Comparison of ENCODE assay signal across 28 mouse cellular contexts in genomic region chr5:65049880-65050279, GRCm38 (mm10). TPM values are rescaled to one million over a fixed set of nuclear protein-coding genes. Genes with fewer than 3 reads are reported as not detected.
A peak's percentile ranks its signal among the peaks of the same experiment; 100 is the strongest.
DNase-seq lines count a peak whose midpoint lies in the region; ATAC-seq and TF ChIP-seq lines count a peak whose summit lies in the region.
"Had no signal": no experiment of that assay in that cellular context is flagged by ENCODE, and none has a peak within 500 bp of the region (broad histone marks: within the 10 kb centered on the region; RNA-seq: fewer than 3 reads in every experiment).

No protein-coding gene starts in this region.

- peak; percentile 54 for DNase-seq in adrenal gland, adult 2 months
- no peak for DNase-seq in adrenal gland, postnatal 10 days
- DNase-seq in midbrain, embryonic 11.5 days (ENCODE audit: low spot score, missing footprints), result peak; percentile 77
- DNase-seq in ES-E14 (ENCODE audit: low read depth, low spot score), result no peak
- DNase-seq: B cell, adult 2 months; cerebellum, adult 11 months; cerebellum, adult 2 months; cerebellum, postnatal 10 days; cerebellum, postnatal 36 days; embryo, embryonic 11 days; gastrocnemius, postnatal 25 days; heart, adult 18-20 months; heart, postnatal 10 days; heart, postnatal 36 days; kidney, adult 18-20 months; kidney, adult 9 months had no signal

- ATAC-seq in forebrain, embryonic 13.5 days, result no peak
- no peak for ATAC-seq in forebrain, embryonic 15.5 days (replicated peaks)
- no peak for ATAC-seq in midbrain, embryonic 11.5 days (ENCODE audit: low FRiP score)
- no peak for ATAC-seq in midbrain, embryonic 16.5 days
- ATAC-seq: activated CD4-positive, CD25-positive, alpha-beta regulatory T cell, adult 4 months; forebrain, embryonic 14.5 days; inflammation-experienced regulatory T-cells, adult 6 months; intestine, embryonic 16.5 days had no signal

- peak overlapping the region; percentile 1; the same call in 1 of the 2 replicates for H3K27ac ChIP-seq in forebrain, embryonic 13.5 days
- H3K27ac ChIP-seq in forebrain, embryonic 15.5 days (replicated peaks), result no peak overlapping the region
- H3K27ac ChIP-seq in midbrain, embryonic 11.5 days (ENCODE audit: low read depth, low read length), result no peak overlapping the region
- no peak overlapping the region for H3K27ac ChIP-seq in midbrain, embryonic 16.5 days (ENCODE audit: low read length)
- H3K27ac ChIP-seq in ES-E14 (ENCODE audit: insufficient read depth, low read depth, low read length, poor library complexity, severe bottlenecking), result no peak overlapping the region
- H3K27ac ChIP-seq: forebrain, embryonic 10.5 days; heart, embryonic 15.5 days; hindbrain, embryonic 15.5 days had no signal

- peaks cover 24% of the 10 kb centered on the region for H3K4me1 ChIP-seq in forebrain, embryonic 13.5 days
- H3K4me1 ChIP-seq in forebrain, embryonic 15.5 days, result peaks cover 20% of the 10 kb centered on the region
- H3K4me1 ChIP-seq in midbrain, embryonic 11.5 days (ENCODE audit: control insufficient read depth, insufficient read depth, low read length), result no peaks in the 10 kb centered on the region
- peaks cover 12% of the 10 kb centered on the region for H3K4me1 ChIP-seq in midbrain, embryonic 16.5 days (ENCODE audit: control insufficient read depth, insufficient read depth, low read length)
- peaks cover 0 to 8% of the 10 kb centered on the region in 2 experiments; a peak in 1 of 4 replicates for H3K4me1 ChIP-seq in ES-E14 (ENCODE audit: control insufficient read depth in 2 of 2, insufficient read depth in 2 of 2, low read length in 2 of 2, poor library complexity in 1 of 2)
- H3K4me1 ChIP-seq: heart, embryonic 12.5 days had no signal

- 56% methylated on average over 5 of the region's 5 CpGs for WGBS in forebrain, embryonic 13.5 days
- 55% methylated on average over 5 of the region's 5 CpGs for WGBS in forebrain, embryonic 15.5 days
- 75% methylated on average over 5 of the region's 5 CpGs for WGBS in midbrain, embryonic 11.5 days
- 64% methylated on average over 5 of the region's 5 CpGs for WGBS in midbrain, embryonic 16.5 days

- no peak overlapping the region for H3K9ac ChIP-seq in forebrain, embryonic 13.5 days
- no peak overlapping the region for H3K9ac ChIP-seq in forebrain, embryonic 15.5 days (replicated peaks)
- no peak overlapping the region for H3K9ac ChIP-seq in midbrain, embryonic 11.5 days (ENCODE audit: low read length)
- H3K9ac ChIP-seq in midbrain, embryonic 16.5 days (ENCODE audit: low read depth, low read length), result no peak overlapping the region
- H3K9ac ChIP-seq in ES-E14 (ENCODE audit: insufficient read depth, low read depth, low read length, poor library complexity, severe bottlenecking), result no peak overlapping the region
- H3K9ac ChIP-seq: heart, embryonic 12.5 days; heart, embryonic 15.5 days; hindbrain, embryonic 15.5 days had no signal

- no peaks in the 10 kb centered on the region for H3K9me3 ChIP-seq in forebrain, embryonic 13.5 days (replicated peaks)
- H3K9me3 ChIP-seq in forebrain, embryonic 15.5 days, result no peaks in the 10 kb centered on the region
- H3K9me3 ChIP-seq in midbrain, embryonic 11.5 days (ENCODE audit: control insufficient read depth, low read length), result no peaks in the 10 kb centered on the region; the same call in 1 of the 2 replicates
- no peaks in the 10 kb centered on the region for H3K9me3 ChIP-seq in midbrain, embryonic 16.5 days (replicated peaks; ENCODE audit: control insufficient read depth, low read length, poor library complexity, severe bottlenecking)
- H3K9me3 ChIP-seq in ES-E14 (ENCODE audit: control insufficient read depth, insufficient read depth, low read depth, low read length), result no peaks in the 10 kb centered on the region
- H3K9me3 ChIP-seq: forebrain, embryonic 10.5 days; heart, embryonic 15.5 days; hindbrain, embryonic 15.5 days had no signal

- in situ Hi-C loops in ES-E14 (cut with MboI; ENCODE audit: low sequenced_read_pairs in 2 of 2, unreplicated experiment in 2 of 2), result no loop called here

- no peaks in the 10 kb centered on the region for H3K36me3 ChIP-seq in forebrain, embryonic 13.5 days (ENCODE audit: poor library complexity, severe bottlenecking)
- no peaks in the 10 kb centered on the region for H3K36me3 ChIP-seq in forebrain, embryonic 15.5 days
- no peaks in the 10 kb centered on the region for H3K36me3 ChIP-seq in midbrain, embryonic 11.5 days (ENCODE audit: control insufficient read depth, insufficient read depth, low read length)
- no peaks in the 10 kb centered on the region for H3K36me3 ChIP-seq in midbrain, embryonic 16.5 days (ENCODE audit: control insufficient read depth, insufficient read depth, low read length)
- H3K36me3 ChIP-seq in ES-E14 (ENCODE audit: control insufficient read depth, insufficient read depth, low read length, poor library complexity, severe bottlenecking), result no peaks in the 10 kb centered on the region
- H3K36me3 ChIP-seq: forebrain, embryonic 10.5 days; heart, embryonic 12.5 days; heart, embryonic 15.5 days; hindbrain, embryonic 15.5 days had no signal

- H3K4me2 ChIP-seq in forebrain, embryonic 13.5 days, result no peak overlapping the region
- no peak overlapping the region for H3K4me2 ChIP-seq in forebrain, embryonic 15.5 days (replicated peaks)
- no peak overlapping the region for H3K4me2 ChIP-seq in midbrain, embryonic 11.5 days
- no peak overlapping the region for H3K4me2 ChIP-seq in midbrain, embryonic 16.5 days (ENCODE audit: low read length)
- H3K4me2 ChIP-seq: heart, embryonic 12.5 days; heart, embryonic 15.5 days; hindbrain, embryonic 15.5 days had no signal

- H3K27me3 ChIP-seq in forebrain, embryonic 13.5 days, result no peaks in the 10 kb centered on the region
- H3K27me3 ChIP-seq in forebrain, embryonic 15.5 days, result no peaks in the 10 kb centered on the region
- no peaks in the 10 kb centered on the region for H3K27me3 ChIP-seq in midbrain, embryonic 11.5 days (ENCODE audit: control insufficient read depth, insufficient read depth, low read length)
- H3K27me3 ChIP-seq in midbrain, embryonic 16.5 days (ENCODE audit: control insufficient read depth, insufficient read depth, low read depth, low read length), result no peaks in the 10 kb centered on the region
- H3K27me3 ChIP-seq: heart, embryonic 12.5 days; heart, embryonic 15.5 days; hindbrain, embryonic 15.5 days had no signal

- H3K4me3 ChIP-seq in forebrain, embryonic 13.5 days, result no peak overlapping the region
- no peak overlapping the region for H3K4me3 ChIP-seq in forebrain, embryonic 15.5 days
- no peak overlapping the region for H3K4me3 ChIP-seq in midbrain, embryonic 11.5 days (ENCODE audit: low read depth, low read length)
- no peak overlapping the region for H3K4me3 ChIP-seq in midbrain, embryonic 16.5 days (ENCODE audit: low read depth, low read length)
- no peak overlapping the region for H3K4me3 ChIP-seq in ES-E14 (ENCODE audit: insufficient read depth in 1 of 2, low read depth in 1 of 2, low read length in 2 of 2, poor library complexity in 1 of 2, severe bottlenecking in 1 of 2)
- H3K4me3 ChIP-seq: forebrain, embryonic 10.5 days; heart, embryonic 12.5 days; heart, embryonic 15.5 days; hindbrain, embryonic 15.5 days had no signal

TF ChIP-seq in ES-E14, 5 proteins besides CTCF, POLR2A, EP300 and RAD21:
- TF ChIP-seq ZC3H11A (IDR thresholded peaks at IDR 0.05; ENCODE audit: borderline replicate concordance, low read depth, low read length) (no peak), MAFK (IDR thresholded peaks at IDR 0.05; ENCODE audit: insufficient read depth, low read depth, low read length) (peak; percentile 35; the same call in 1 of the 2 replicates), CHD2 (IDR thresholded peaks at IDR 0.05; ENCODE audit: low read depth, low read length) (no peak)

RNA-seq across cellular contexts. Expression of gene Tmem156, which starts 42.1 kb away (rescaled TPM):
- total RNA-seq in adrenal gland, adult 2 months (2021), result under 1 TPM; 0.37 to 0.38 TPM
- polyA plus RNA-seq in adrenal gland, adult 2 months (2012; rRNA removed), result not detected in 2 replicates
- under 1 TPM; 0.57 to 0.67 TPM for total RNA-seq in adrenal gland, postnatal 10 days (2021)
- polyA plus RNA-seq in forebrain, embryonic 13.5 days (2015; fragmentation: Nextera tagmentation; extraction: Ambion mirVana), result not detected in 2 replicates
- polyA plus RNA-seq in forebrain, embryonic 15.5 days (2015; fragmentation: Nextera tagmentation; extraction: Ambion mirVana), result 0.11 and 0.13 TPM in 2 replicates
- 0.19 TPM in 1 of 2 replicates, not detected in the other for polyA plus RNA-seq in midbrain, embryonic 11.5 days (2014; fragmentation: Nextera tagmentation; extraction: Ambion mirVana)
- polyA plus RNA-seq in midbrain, embryonic 16.5 days (2015; fragmentation: Nextera tagmentation; extraction: Ambion mirVana), result 0.20 TPM in 1 of 2 replicates, not detected in the other
- total RNA-seq in ES-E14 (2012; rRNA removed), result 0.40 TPM in 1 of 2 replicates, not detected in the other
- total RNA-seq: gastrocnemius, postnatal 25 days had no signal
- polyA plus RNA-seq: embryonic facial prominence, embryonic 11.5 days; forebrain, embryonic 10.5 days; heart, embryonic 15.5 days; hindbrain, embryonic 15.5 days had no signal

RNA-seq across cellular contexts. Expression of gene Klhl5, which starts 57.5 kb away (rescaled TPM):
- 10 to 100 TPM; 48.6 to 63.2 TPM for total RNA-seq in adrenal gland, adult 2 months (2021)
- 31.4 and 36.7 TPM in 2 replicates for polyA plus RNA-seq in adrenal gland, adult 2 months (2012; rRNA removed)
- total RNA-seq in adrenal gland, postnatal 10 days (2021), result 10 to 100 TPM; 46.9 to 56.9 TPM
- polyA plus RNA-seq in forebrain, embryonic 13.5 days (2015; fragmentation: Nextera tagmentation; extraction: Ambion mirVana), result 51.7 and 53.4 TPM in 2 replicates
- polyA plus RNA-seq in forebrain, embryonic 15.5 days (2015; fragmentation: Nextera tagmentation; extraction: Ambion mirVana), result 59.0 and 60.4 TPM in 2 replicates
- 18.7 and 20.6 TPM in 2 replicates for polyA plus RNA-seq in midbrain, embryonic 11.5 days (2014; fragmentation: Nextera tagmentation; extraction: Ambion mirVana)
- 61.6 and 63.9 TPM in 2 replicates for polyA plus RNA-seq in midbrain, embryonic 16.5 days (2015; fragmentation: Nextera tagmentation; extraction: Ambion mirVana)
- 5.0 and 5.2 TPM in 2 replicates for total RNA-seq in ES-E14 (2012; rRNA removed)

Comparison
In these comparisons a context has a peak if more than half of its experiments do, and no peak if none do; other contexts are left out.
1. DNase-seq: peak in adrenal gland, adult 2 months (single experiment) and midbrain, embryonic 11.5 days (single experiment); none in adrenal gland, postnatal 10 days (single experiment) and ES-E14 (single experiment).